Mouse (Mus musculus) right cerebral cortex, postnatal 25 days (tissue): ENCODE results near the gene Tmem145.

Experiments
- DNase-seq: peaks from one replicate; pipeline ENCODE4 v3.0.0; 2022

The Tmem145 gene

DNA sequence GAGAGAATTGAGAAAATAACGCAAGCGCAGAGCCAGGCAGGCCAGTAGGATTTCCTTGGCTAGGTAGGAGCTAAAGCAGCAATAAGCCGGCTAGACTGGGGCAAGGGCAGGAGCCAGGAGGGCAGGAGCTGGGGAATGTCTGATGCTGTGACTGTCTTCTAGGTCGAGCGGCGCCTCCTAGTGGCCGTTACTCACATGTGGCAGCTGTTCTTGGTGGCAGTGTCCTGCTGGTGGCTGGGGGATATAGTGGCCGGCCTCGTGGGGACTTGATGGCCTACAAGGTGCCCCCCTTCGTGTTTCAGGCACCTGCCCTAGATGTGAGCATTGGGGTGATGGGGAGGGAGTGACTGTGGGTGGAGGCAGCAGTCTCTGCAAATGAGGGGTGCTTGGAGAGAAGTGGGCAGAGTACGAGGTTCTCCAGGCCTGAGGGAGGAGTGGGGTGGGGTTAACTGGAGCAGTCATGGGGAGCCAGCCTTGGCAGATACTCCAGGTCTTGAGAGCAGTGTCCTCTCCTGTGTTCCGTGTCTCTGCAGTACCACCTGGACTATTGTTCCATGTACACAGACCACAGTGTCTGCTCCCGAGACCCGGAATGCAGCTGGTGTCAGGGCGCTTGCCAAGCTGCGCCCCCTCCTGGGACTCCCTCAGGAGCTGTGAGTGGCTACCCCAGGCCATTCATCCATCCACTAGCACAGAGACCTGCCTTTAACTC lies 27.8 kb downstream of the Tmem145 start:
- no peak for DNase-seq

DNA sequence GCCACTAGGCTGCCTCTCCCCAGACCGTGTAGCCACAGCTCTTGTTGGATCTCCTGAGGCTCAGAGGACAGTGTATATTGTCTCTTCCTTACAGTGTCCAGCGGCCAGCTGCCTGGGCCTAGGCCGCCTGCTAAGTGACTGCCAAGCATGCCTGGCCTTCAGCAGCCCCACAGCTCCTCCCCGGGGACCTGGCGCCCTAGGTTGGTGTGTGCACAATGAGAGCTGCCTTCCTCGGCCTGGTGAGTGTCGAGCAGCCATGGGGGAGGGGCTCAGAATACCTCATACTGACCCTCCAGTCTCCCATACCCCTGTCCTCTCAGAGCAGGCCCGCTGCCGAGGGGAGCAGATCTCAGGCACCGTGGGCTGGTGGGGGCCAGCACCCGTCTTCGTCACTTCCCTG lies 28.6 kb downstream of the Tmem145 start:
- DNase-seq, result no peak

DNA sequence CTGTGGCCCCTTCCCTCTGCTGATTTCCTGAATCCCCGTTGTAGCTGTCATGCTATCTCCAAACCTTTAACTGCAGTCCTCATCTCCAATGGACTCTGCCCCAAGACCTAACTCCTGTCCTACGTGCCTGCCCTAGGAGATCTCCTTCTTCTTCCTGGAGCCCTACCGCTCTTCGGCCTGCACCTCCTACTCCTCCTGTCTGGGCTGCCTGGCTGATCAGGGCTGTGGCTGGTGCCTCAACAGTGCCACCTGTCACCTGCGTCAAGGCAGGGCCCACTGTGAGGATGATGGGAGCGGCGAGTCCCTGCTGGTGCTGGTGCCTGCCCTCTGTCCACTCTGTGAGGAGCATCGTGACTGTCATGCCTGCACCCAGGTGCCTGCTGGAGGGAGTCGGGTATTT lies 33.4 kb downstream of the Tmem145 start:
- no peak for DNase-seq

DNA sequence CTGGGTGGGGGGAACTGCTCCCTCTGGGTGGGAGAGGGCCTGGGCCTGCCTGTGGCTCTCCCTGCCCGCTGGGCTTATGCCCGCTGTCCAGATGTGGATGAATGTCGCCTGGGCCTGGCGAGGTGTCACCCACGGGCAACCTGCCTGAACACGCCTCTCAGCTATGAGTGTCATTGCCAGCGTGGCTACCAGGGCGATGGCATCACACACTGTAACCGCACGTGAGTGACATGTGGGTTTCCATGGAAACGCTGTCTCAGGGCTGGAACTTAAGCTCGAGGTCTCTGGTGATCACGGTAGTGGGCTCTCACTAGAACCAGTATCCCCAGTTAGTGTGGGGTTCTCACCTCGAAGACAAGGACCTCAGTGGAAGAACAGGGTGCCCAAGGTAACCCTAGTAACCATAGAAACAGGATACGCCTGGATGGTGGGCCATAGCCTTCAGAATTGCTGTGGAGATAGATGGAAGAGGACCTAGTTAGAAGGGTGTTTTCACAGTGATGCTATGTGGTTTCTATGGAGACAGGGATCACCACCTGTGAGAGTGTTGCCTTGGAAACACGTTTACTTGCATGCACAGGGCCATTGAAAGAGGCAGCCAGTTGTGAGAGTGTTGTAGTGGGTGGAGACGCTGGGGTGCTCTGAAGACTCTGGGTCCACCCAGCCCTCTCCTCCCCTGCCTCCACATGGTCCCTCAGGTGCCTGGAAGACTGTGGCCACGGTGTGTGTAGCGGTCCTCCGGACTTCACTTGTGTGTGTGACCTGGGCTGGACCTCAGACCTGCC lies 35.3 kb downstream of the Tmem145 start:
- no peak for DNase-seq

DNA sequence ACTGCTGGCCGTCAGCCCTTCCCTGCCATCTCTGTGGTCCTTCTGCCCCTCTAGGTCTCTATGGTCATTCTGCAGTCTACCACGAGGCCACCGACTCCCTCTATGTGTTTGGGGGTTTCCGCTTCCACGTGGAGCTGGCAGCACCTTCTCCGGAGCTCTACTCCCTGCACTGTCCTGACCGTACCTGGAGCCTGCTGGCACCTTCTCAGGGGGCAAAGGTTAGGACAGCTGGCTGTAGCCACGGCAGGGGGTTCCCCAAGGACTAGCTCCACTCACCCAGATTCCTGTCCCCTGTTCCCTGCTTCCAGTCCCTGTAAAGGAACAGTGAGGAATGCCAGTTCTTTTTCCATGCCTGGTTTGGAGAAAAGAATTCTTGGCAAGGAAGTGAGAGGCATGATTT lies 43.0 kb downstream of the Tmem145 start:
- no peak for DNase-seq

DNA sequence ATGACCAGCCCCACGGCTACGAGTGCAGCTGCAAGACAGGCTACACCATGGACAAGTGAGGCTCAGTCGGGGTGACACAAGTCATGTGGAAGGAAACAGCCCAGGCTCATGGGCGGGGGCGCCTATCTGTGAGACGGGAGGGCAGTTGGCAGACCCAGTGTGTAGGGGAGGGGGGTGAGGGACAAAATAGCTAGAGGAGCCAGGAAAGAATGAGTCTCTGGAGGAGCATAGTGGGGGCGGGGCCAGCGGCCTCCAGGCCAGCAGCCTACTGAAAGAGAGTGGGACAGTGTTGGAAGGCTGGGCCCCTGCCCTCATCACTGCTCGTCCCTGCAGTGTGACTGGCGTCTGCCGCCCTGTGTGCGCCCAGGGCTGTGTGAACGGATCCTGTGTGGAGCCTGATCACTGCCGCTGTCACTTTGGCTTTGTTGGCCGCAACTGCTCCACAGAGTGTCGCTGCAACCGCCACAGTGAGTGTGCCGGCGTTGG lies 52.9 kb downstream of the Tmem145 start:
- DNase-seq, result no peak

DNA sequence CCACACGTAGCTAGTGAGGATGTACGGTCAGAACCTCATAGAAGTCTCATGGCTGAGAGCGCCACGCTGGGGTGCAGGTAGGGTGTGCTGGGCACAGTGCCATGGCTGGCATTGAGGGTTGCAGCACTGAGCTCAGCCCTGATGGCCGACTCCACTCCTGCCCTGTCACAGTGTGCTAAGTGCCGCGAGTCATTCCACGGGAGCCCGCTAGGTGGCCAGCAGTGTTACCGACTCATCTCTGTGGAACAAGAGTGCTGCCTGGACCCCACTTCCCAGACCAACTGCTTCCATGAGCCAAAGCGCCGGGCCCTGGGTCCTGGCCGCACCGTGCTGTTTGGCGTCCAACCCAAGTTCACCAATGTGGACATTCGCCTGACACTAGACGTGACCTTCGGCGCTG lies 57.2 kb downstream of the Tmem145 start:
- no peak for DNase-seq

DNA sequence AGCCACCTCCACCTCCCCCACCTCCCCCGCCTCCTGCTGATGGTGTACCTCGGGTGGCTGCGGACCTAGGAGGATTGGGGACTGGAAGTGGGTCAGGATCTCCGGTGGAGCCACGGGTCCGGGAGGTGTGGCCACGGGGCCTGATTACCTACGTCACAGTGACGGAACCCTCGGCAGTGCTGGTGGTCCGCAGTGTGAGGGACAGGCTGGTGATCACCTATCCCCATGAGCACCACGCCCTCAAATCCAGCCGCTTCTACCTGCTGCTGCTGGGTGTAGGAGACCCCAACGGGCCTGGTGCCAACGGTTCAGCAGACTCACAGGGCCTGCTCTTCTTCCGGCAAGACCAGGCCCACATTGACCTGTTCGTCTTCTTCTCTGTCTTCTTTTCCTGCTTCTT lies 57.7 kb downstream of the Tmem145 start:
- no peak for DNase-seq
